Mouse (Mus musculus) kidney, postnatal 0 days (tissue): ENCODE results near the gene Hist1h2ak. TPM values are rescaled to one million over a fixed set of nuclear protein-coding genes. Genes with fewer than 3 reads are reported as not detected.
"Not testable (repeated sequence)": the region's sequence is repeated elsewhere in the genome, so short reads cannot be mapped to it uniquely, and the experiment has no call there.

Experiments
- ATAC-seq: fragments of 200-750 bp; cut with Nextera tagmentation; replicated peaks from 2 replicates; pipeline ENCODE4 v1.8.0; 2017; ENCODE audit warnings: low read depth, moderate number of reproducible peaks, moderate TSS enrichment, moderate library complexity; ENCODE audit not compliant: low FRiP score
- DNase-seq: peaks from one replicate; pipeline ENCODE4 v3.0.0-alpha.2; 2016; ENCODE audit warnings: low spot score
- H3K27ac ChIP-seq: fragments of 300-500 bp; sonication (generic); 2 replicates; pipeline ENCODE4 v1.5.1; 2014; ENCODE audit warnings: mild to moderate bottlenecking
- H3K27me3 ChIP-seq: fragments of 300-500 bp; sonication (generic); 2 replicates; pipeline ENCODE4 v1.6.1; 2014; ENCODE audit warnings: low read length, mixed read lengths; ENCODE audit not compliant: insufficient read depth
- H3K36me3 ChIP-seq: fragments of 300-500 bp; sonication (generic); 2 replicates; pipeline ENCODE4 v1.6.1; 2014; ENCODE audit warnings: low read length, mixed read lengths; ENCODE audit not compliant: insufficient read depth
- H3K4me1 ChIP-seq: fragments of 300-500 bp; sonication (generic); replicated peaks from 2 replicates; pipeline ENCODE4 v1.6.1; 2014; ENCODE audit warnings: antibody characterized with exemption, low read length, mixed read lengths; ENCODE audit not compliant: insufficient read depth
- H3K4me2 ChIP-seq: fragments of 300-500 bp; sonication (generic); 2 replicates; pipeline ENCODE4 v1.6.1; 2014; ENCODE audit warnings: mild to moderate bottlenecking, low read length, moderate library complexity, mixed read lengths
- H3K4me3 ChIP-seq: fragments of 300-500 bp; sonication (generic); replicated peaks from 2 replicates; pipeline ENCODE4 v1.5.1; 2014; ENCODE audit warnings: low read depth, low read length
- H3K9ac ChIP-seq: fragments of 300-500 bp; sonication (generic); 2 replicates; pipeline ENCODE4 v1.6.1; 2014; ENCODE audit warnings: low read depth, low read length
- H3K9me3 ChIP-seq: fragments of 300-500 bp; sonication (generic); replicated peaks from 2 replicates; pipeline ENCODE4 v1.6.1; 2016; ENCODE audit warnings: low read length, inconsistent platforms, mixed read lengths
- CTCF ChIP-seq: IDR thresholded peaks from 2 replicates; pipeline ENCODE4 v1.5.1; 2016; ENCODE audit warnings: antibody characterized with exemption, low read depth, mild to moderate bottlenecking, moderate library complexity
- WGBS: fragments of 180-500 bp; shearing (Covaris S2); extraction: QIAGEN DNeasy Blood & Tissue Kit; methylation state at CpG from one replicate; pipeline ENCODE4 v1.1.7; 2014; 5-methylcytosine and 5-hydroxymethylcytosine counted together
- polyA plus RNA-seq: library from polyadenylated mRNA; unstranded; fragments of >200 nt; fragmentation: Nextera tagmentation; extraction: Ambion mirVana; gene quantifications from 2 replicates; pipeline ENCODE4 v1.2.1, GENCODE M21; 2015

The Hist1h2ak gene
- polyA plus RNA-seq, 1 experiment from 2014 or later, result 18.1 TPM

DNA sequence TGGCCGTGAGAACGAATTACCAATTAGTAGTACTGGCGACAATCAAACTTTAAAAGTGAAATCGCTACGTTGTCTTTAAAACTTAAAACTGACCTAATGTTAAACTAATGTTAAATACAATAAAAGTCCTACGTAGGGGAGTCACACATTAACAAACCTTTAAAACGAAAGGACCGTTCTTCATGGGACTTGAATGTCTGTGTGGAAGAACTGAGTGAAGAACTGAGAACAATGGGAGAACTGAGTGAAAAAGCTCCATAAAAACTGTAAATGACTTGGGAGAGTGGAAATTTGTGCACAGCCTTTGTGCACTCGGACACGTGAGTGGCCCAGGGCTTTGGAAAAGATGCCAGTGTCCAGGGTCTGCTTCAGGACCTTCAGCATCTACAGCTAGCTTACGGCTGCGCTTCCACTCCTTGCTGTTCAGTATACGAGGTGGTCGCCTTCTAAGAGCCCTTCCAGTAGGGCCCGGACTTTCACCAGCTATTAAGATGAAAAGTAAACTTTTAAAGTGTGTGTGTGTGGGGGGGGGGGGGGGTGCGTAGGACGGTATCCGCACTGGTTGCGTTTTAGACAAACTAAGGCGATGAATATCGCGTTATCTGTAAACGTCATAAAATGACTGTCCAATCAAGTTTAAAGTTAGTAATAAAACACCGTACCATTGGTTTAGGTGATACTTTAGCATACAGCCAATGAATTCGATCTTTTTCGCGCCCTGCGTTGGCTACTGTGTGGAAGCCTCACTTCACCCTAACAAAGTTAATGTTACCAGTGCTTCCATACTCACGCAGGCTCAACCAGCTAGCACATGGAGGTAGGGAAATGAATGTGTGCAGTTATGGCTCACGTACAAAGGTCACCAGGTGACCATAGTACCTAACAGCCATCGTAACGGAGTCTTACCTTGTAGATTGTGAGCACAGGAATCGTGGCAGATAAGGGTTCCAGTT, 25.5 kb upstream of the Hist1h2ak start:
- Histone ChIP-seq H3K27me3 (no peaks in the 10 kb centered on the region), H3K4me1 (no peaks in the 10 kb centered on the region), H3K9ac (peak overlapping the region; percentile 75), H3K4me3 (peak overlapping the region; percentile 48), H3K4me2 (peak overlapping the region; percentile 82), H3K36me3 (no peaks in the 10 kb centered on the region), H3K27ac (peak overlapping the region; percentile 88), H3K9me3 (no peaks in the 10 kb centered on the region)
- peak; percentile 90 for ATAC-seq
- 3% methylated on average over 33 of the region's 33 CpGs for WGBS
- TF ChIP-seq CTCF, result no peak
- peak; percentile 97 for DNase-seq

DNA sequence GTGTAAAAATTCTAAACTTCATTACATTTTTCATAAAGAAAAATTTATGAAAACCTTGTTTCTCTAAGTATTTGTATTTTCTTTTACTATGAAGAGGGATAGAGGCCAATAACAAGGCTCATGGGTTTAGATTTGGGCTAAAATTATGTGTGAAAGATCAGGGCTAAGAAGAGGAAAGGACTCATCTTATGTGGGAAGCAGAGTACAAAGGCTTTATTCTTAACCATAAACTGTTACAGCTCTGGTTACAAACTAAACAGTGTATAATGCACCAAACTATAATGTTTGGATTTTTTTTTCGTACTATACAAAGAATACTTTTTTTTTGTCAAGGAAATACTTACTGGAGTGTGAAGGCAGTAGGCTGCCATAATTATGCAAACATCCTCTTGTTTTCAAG, 2.1 kb upstream of the Hist1h2ak start:
- Histone ChIP-seq H3K27me3 (no peaks in the 10 kb centered on the region), H3K9me3 (no peaks in the 10 kb centered on the region), H3K9ac (no peak overlapping the region), H3K27ac (no peak overlapping the region), H3K4me1 (no peaks in the 10 kb centered on the region), H3K4me3 (no peak overlapping the region), H3K36me3 (no peaks in the 10 kb centered on the region), H3K4me2 (0 out of 2 replicates have a peak overlapping the region, but pooled peaks have one; percentile 7)
- TF ChIP-seq CTCF, result no peak
- ATAC-seq, result no peak
- no peak for DNase-seq
- WGBS, result 34% methylated on average over 1 of the region's 1 CpGs

DNA sequence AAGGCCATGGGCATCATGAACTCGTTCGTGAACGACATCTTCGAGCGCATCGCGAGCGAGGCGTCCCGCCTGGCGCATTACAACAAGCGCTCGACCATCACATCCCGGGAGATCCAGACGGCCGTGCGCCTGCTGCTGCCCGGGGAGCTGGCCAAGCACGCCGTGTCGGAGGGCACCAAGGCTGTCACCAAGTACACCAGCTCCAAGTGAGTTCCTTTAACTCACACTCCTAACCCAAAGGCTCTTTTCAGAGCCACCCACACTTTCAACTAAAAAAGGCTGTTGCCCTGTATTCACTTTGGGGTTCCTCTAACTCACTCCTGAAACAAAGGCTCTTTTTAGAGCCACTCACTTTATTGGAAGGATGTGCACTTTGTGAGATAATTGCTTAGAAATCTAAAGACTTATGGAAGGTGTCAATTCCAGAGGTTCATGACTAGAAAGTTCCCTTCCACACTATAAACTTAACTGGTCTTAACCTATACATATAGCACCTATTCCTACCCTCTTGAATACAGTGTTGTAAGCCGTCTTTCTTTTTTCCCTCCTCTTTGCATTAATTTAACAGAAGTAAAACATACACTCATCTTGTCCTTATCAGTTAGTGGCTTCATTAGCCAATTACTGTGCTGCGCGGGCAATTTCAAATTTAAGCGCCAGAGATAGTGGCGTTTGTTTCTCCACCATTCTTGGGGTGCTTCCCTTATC, 821 bp upstream of the Hist1h2ak start:
- H3K36me3 ChIP-seq, H3K4me1 ChIP-seq, H3K27me3 ChIP-seq, H3K9me3 ChIP-seq: not testable (repeated sequence)
- H3K27ac ChIP-seq, result peak overlapping the region; percentile 92
- H3K9ac ChIP-seq, result peak overlapping the region; percentile 40; the same call in 1 of the 2 replicates
- peak overlapping the region; percentile 44 for H3K4me3 ChIP-seq
- DNase-seq (peak; percentile 63), ATAC-seq (0 out of 2 replicates have a peak, but pooled peaks have one; percentile 0)
- under 1% methylated on average over 22 of the region's 26 CpGs for WGBS
- H3K4me2 ChIP-seq, result peak overlapping the region; percentile 65

DNA sequence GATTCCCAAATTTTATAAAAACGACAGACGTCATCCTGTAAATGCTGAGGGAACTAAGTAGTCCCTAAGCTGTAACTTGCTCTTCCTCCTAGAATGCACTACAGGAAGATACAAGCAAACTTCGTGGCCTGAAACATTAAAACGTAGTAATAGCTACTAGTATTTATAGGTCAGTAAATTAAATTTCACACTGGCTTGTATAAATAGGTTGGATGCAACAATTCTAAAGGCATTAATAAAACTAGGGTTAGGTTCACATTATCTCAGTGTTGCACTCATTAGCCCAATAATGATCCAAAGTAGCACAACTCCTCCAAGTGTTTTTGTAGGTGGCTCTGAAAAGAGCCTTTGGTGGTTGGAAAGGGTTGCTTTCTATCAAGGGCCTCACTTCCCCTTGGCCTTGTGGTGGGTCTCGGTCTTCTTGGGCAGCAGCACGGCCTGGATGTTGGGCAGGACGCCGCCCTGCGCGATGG, 540 bp downstream of the Hist1h2ak start:
- WGBS, result 2% methylated on average over 10 of the region's 10 CpGs
- Histone ChIP-seq H3K27me3 (no peaks in the 10 kb centered on the region), H3K4me2 (peak overlapping the region; percentile 65), H3K36me3 (no peaks in the 10 kb centered on the region), H3K9ac (peak overlapping the region; percentile 46; the same call in 1 of the 2 replicates), H3K9me3 (no peaks in the 10 kb centered on the region), H3K27ac (peak overlapping the region; percentile 92), H3K4me3 (peak overlapping the region; percentile 44), H3K4me1 (no peaks in the 10 kb centered on the region)
- peak; percentile 29 for DNase-seq
- no peak for ATAC-seq
- TF ChIP-seq CTCF, result no peak

DNA sequence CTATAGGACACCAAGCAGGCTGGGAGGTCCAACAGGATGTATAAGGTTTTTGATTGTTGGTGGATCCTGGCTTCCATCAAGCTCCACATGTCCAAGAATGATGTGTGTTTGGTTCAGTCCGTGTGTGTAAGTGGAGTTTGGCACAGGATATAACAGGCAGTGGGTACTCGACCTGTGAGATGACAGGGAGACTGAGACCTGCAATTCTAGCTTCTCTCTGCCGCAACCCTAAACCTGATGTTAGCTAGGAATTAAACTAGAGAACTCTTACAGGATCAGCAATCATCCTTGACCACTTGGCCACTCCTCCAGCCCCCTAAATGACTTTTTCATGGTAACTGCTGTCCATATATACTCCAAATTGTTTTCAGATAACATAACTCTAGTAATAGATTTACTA, 1.3 kb downstream of the Hist1h2ak start:
- H3K27me3 ChIP-seq, result no peaks in the 10 kb centered on the region
- no peaks in the 10 kb centered on the region for H3K4me1 ChIP-seq
- no peak overlapping the region for H3K9ac ChIP-seq
- no peaks in the 10 kb centered on the region for H3K9me3 ChIP-seq
- DNase-seq, result peak; percentile 47
- no peak for ATAC-seq
- TF ChIP-seq CTCF, result no peak
- WGBS, result 22% methylated on average over 3 of the region's 3 CpGs
- H3K27ac ChIP-seq, result no peak overlapping the region
- no peaks in the 10 kb centered on the region for H3K36me3 ChIP-seq
- H3K4me2 ChIP-seq, result 0 out of 2 replicates have a peak overlapping the region, but pooled peaks have one; percentile 16
- H3K4me3 ChIP-seq, result no peak overlapping the region

DNA sequence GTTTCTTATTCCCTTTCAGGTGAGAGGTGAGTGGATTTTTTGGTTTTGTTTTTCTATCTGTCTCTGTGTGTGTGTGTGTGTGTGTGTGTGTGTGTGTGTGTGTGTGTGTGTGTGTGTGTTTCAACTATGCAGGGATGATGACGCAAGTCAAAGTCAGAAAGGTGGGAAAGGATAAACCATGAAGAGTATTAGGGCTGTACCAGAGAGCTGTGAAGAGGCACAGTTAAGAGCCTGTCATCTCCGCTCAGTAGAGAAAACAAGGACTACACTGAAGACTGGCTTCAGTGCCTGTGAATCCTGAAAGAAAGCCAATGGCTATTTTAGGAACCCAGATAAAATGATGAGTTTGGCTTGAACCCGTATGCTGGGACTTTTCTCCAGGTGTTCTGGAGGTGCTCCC, 1.8 kb downstream of the Hist1h2ak start:
- Histone ChIP-seq H3K36me3 (no peaks in the 10 kb centered on the region), H3K27ac (no peak overlapping the region), H3K4me2 (0 out of 2 replicates have a peak overlapping the region, but pooled peaks have one; percentile 16), H3K4me1 (no peaks in the 10 kb centered on the region), H3K9me3 (no peaks in the 10 kb centered on the region), H3K9ac (no peak overlapping the region), H3K27me3 (no peaks in the 10 kb centered on the region), H3K4me3 (no peak overlapping the region)
- WGBS, result 78% methylated on average over 3 of the region's 3 CpGs
- TF ChIP-seq CTCF, result no peak
- DNase-seq, result no peak
- ATAC-seq, result no peak
